Mouse (Mus musculus) left cerebral cortex, postnatal 10 days (tissue): ENCODE measurements around the gene Txn1. TPM values are rescaled to one million over a fixed set of nuclear protein-coding genes. Genes with fewer than 3 reads are reported as not detected.
A peak's percentile ranks its signal among the peaks of the same experiment; 100 is the strongest.

ENCODE experiments used
- DNase-seq, 2 experiments: peaks; one replicate each; pipeline ENCODE4 v3.0.0; 2021 to 2022; ENCODE audit warnings: low spot score in 2 of 2, mixed read lengths in 1 of 2; ENCODE audit errors: extremely low spot score in 1 of 2
- intact Hi-C: fragments of 180-260 bp; cut with DNase I; formaldehyde crosslinking; loops from one replicate; pipeline ENCODE4 v1.15.1; 2025
- total RNA-seq, 2 experiments: library from RNA; stranded (reverse); gene quantifications; 2 replicates each; pipeline ENCODE4 v1.2.3; 2021

The Txn1 gene
- total RNA-seq, 2 experiments from 2014 or later = 198 to 208 TPM

DNA sequence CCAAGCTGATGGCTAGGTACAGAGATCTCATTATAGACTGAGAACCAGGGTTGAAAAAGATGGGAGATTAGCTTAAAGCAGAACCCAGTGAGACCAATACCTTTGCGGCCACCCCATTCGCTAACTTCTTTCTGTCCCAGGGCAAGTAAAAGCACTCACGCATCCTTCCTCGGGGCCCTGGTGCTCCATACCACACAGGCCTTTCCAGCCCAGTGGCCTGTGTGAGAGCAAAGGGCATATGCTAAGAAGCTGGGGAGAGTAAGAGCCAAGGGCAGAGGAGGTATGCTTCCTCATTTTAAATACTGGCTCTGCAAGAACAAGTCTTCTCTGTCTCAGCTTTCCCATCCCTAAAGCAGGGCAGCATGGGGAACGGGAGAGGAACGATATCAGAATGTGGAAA is 6.3 kb downstream of the Txn1 start:
- no peak for DNase-seq
- intact Hi-C loops = loop anchor here (10.0 kb wide), 2 partner anchors 125 to 305 kb away; no protein-coding TSS in a partner anchor

DNA sequence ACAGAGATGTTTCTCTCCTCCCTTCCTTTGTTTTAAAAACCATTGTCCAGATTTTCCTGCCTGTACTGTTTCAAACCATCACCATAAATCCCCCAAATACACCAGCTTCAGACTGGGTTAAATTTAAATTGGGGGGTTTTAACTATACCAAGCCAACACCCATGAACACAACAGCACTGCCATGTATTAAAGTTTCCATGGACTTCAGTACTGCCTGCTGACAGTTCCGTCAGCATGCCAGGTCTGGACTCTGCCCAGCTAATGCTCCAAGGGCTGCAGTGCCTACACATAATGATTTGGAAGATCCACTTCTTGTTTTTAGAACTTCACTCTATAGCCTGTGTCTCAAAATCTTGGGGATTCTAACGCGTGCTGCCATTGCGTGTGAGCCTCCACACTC is 8.7 kb downstream of the Txn1 start:
- intact Hi-C loops = no loop called here

DNA sequence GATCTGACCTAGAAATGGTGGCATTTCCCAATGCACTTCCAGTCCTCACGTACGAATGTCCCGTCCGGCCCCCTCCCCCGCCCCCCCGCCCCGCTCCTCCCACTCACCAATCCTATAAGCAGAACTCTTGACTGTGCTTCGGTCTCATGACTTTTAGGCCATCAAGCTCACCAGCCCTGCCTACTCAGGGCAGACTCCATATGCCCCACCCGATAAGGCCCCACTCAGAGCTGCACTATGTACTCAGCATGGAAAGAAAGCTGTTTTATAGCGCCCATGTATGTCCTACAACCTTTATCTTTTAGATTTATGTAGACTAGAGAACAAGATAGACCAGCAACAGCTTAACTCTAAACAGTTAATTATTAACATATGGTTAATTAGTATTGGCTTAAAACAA is 9.2 kb downstream of the Txn1 start:
- intact Hi-C loops = no loop called here
- no peak for DNase-seq

More for the DNA sequence above, 8.7 kb downstream of the Txn1 start:
- no peak for DNase-seq

DNA sequence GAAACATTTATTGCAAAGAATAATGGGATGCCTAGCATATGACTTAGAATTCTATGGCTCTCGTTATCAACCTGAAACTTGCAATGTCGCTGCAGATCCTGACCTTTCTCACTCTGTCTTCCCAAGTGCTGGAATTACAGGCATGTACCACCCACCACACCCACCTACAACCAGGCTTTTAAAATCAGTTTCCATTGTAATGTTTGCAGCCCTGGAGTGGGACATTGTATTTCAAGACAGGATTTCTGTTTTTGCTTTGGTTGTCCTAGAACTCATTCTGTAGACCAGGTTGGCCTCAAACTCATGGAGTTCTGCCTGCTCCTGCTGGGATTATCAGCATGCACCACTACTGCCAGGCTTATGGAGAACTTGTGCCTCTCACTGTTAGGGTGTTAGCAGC is 13.3 kb downstream of the Txn1 start:
- no peak for DNase-seq
- intact Hi-C loops = no loop called here

DNA sequence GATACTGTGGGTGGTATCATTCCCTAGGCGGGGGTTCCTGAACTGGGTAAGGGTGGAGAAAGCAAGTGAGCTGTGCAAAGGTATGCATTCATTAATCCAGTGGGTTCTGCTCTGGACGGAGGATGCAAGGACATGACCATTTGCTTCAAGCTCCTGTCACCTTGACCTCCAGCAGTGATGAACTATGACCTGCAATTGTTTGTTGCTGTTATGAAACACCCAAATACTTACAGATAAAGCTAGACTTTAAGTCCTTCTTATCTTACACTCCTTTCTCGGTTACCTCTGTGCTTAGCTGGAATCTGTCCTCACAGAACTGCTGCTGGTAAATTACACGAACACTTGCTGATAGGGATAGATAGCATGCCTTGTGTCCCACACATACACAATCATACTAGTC is 15.6 kb downstream of the Txn1 start:
- DNase-seq = no peak
- intact Hi-C loops = no loop called here

DNA sequence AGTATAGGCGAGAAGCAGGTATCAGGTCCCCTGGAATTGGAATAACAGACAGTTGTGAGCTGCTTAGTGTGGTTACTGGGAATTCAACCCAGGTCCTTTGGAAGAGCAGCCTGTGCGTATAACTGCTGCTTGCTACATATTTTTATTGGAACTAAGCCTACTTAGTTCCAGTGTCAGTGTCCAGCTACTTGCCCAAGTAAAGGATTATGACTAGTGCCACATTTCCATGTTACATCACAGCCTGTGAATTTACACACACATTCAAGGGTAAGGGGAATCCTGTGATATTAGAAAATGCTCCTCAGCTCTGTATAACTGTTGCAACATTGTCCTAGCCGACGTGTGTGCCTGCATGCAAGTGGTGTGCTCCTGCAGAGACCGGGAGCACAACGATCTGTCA is 18.9 kb downstream of the Txn1 start:
- DNase-seq = no peak
- intact Hi-C loops = no loop called here

DNA sequence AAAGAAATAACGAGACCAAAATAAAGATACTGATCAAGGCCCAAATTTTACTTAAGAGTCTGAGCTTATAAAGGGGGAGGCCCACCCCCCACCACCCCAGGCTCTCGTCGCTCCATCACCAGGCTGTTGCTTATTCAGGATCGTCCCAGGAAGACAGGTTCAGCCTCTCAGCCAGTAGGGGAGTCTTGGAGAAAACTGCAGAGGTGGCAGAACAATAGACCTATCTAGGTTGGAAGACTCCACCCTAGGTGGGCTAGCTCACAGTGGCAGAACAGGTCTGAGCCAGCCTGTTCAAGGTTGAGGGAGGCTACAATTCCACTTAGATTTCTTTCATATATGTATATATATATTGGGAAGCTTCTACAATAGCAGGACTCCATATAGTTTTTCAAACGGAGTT is 22.0 kb downstream of the Txn1 start:
- intact Hi-C loops = no loop called here
- DNase-seq = no peak

DNA sequence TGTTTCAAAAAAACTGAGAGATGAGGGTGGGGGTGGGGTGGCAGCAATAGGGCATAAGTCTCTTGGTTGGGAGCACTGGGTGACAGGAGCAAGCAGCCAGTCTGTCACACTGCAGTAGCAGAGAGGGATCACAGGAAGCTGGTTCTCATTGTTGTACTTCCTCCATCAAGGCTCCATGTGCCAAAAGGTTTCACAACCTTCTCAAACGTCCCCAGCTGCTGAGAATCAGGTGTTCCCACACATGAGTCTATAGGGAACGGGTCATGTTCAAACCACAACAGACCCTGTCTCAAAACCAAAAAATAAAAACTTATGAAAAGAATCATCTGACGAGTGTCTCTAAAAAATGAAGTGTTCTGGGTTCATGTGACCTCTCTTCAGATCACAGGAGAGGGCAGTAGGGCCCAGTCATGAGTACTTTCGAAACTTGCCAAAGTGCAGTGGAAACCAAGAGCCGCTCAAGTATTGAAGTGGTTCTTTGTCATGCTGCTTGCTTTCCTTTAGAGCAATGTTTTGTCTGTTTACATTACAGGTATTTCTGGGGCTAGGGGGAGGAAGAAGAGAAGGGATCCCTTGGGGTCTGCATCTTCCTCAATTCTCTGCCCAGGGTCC is 25.5 kb downstream of the Txn1 start:
- no peak for DNase-seq
- intact Hi-C loops = no loop called here

DNA sequence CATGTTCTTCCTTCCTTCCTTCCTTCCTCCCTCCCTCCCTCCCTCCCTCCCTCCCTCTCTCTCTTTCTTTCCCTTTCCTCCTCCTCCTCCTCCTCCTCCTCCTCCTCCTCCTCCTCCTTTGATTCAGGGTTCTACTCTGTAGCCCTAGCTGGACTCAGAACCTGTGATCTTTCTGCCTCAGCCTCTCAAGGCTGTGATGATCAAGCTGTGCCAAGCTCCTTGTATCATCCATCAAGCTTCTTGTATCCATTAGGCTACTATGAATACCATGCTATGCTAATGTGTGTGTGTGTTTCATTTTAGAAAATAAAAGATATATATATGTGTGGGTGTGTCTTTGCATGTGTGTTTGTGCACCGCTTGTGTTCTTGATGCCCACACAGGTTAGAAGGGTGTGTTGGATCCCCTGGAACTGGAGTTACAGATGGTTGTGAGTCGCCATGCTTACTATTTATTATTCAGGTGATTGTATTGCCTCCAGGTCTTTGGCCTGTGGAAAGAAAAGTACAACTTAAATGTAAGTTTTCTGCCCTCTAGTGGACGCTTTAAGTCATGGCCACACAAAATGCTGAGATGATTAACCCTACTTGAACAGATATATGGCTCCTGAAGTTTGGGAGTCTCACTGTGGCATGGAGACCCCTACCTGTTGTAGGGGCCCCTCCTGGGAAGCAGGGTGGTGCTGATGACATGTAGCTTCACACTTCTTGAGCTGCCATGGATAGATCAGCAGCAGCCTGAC is 28.6 kb downstream of the Txn1 start:
- DNase-seq = peak in 1 of 2 experiments; percentile 30
- intact Hi-C loops = no loop called here

DNA sequence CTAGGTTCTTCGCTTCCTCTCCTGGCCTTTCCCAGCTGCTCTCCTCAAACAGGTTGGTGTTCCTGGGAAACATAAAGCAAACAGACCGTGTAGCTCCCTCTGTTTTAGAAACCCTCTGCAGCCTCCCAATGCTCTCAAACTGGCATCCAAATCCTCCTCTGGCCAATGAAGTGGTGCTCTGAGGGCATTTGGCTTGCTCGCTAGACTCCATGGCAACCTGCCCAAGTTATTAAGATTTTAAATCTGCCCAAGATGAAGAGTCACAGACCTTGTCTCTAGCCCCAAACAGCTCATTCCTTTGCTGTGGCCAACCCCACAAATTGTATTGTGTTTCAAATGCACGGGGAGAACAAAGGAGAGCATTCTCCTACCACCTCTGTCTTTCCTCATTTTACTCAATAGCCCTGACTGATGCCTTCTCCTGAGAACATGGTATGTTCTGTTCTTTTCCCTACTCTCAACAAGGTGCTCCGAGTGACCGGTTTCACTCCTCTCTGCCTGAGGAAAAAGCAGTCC is 31.6 kb downstream of the Txn1 start:
- intact Hi-C loops = no loop called here
- DNase-seq = no peak

DNA sequence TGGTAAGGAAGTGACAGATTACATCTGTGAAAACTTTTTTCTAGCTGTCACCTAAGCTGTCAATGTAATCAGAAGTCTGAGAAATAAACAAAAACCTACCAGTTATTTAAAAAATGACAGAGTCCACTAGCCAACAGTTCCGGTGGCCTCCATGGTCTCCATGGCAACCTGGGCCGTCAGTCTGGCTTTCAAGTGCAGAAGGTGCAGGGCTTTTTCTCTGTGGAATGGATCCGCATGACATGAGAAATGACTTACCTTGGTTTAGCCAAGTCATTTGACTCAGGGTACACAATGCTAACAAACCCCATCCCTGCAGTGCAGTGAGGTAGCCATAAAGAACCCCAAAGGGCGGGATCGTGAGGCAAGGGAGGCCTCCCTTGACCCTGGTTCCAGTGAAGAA is 34.0 kb downstream of the Txn1 start:
- DNase-seq = no peak
- intact Hi-C loops = no loop called here

DNA sequence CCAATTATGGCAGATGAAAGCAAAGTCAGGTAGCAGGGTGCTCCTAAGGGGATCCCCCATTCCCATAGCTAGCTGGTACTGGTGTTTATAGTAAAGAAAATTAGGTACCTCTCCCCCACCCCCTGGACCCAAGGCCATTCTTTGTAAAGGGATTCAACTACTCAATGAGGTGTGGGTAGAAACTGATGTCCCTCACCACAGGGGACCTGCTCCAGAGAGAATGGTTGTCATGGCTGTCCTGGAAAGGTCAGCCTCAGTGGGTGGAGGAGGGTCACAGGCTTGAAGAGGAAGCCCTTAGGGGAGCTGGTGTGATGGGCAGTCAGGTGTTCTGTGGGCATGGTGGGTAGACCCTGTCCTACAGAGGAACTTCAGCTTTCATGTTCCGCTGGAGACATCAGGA is 35.7 kb downstream of the Txn1 start:
- intact Hi-C loops = no loop called here
- DNase-seq = no peak

DNA sequence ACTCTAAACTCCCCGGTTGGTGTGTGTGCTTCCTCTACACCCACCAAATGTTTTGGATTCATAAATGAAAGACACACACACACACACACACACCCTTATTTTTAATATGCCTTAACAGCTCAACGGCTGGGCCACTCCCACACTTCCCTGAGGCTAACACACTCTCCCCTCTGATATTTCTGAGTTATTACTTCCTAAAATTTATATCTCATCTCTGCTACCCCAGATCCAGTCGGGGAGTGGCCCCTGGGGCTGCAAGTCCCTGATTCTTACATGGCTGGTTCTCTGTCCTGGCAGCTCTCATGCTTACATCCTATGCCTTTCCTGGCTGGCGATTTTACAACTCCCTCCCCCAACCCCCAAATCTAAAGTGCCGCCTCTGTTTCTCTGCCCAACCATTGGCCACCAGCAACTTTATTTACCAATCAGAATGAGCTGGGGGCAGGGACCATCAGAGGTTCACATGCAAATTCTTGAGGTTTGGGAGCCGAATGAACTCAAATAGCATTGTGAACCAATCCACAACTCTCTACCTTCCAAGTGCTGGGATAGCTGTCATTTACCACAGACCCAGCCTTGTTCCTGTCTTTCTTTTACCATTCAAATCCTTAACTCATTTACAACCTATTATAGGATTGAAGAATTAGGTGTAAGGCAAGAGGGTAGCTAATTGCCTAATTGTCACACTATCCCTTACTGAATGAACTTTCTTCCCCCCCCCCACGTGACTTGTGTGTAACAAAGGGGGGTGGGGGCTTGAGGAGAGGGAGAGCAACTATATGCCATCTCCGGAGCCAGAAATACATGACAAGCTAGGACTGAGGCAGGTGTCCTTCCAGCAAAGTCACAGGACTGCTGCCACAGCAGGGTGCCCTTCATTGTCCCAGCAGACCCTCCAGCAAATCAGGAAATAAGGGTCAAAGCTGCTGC is 36.5 kb downstream of the Txn1 start:
- intact Hi-C loops = no loop called here

DNA sequence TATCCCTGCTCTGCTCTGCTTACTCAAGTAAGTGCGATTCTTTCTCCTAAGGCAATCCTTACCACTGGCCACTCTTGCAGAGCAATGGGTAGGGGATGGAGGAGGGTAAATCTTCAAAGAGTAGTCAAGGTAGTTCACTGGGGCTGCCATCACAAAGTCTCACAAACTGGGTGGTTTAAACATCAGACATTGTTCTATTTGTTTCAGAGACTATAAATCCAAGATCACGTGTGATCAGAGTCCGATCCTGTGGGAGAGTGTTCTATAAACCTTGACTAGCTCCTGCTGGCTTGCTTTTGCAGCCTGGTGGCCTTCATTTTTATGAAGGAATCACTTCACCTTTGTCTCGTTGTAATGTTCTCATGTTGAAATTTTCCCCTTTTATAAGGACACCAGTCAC is 39.5 kb downstream of the Txn1 start:
- no peak for DNase-seq
- intact Hi-C loops = no loop called here

More for the DNA sequence above, 36.5 kb downstream of the Txn1 start:
- no peak for DNase-seq

DNA sequence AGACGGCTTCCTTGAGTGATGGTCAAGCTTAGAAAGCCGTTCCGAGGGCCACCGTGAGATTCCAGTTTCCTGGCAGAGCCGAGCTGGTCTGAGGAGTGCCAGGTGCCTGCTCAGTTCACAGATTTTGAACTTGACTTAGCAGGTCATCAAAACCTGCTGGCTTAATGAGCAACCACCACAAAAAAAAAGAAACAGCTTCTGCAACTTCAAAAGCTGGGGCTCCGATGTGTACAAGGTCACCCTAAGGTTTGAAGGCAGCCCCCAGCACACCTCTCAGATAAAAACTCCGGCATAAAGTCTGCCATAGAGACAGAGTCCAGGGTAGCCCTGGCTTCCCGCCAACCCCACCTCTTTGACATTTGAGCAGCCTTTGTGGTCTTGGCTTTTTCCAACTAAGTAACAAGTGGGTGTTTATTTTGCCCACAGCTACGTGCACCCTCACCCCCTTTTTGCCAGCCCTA is 40.0 kb downstream of the Txn1 start, which contains the start of gene D630039A03Rik:
Gene D630039A03Rik, minus strand, starts transcription at position 97 of the 461 bp plus-strand sequence.
- intact Hi-C loops = no loop called here
- no peak for DNase-seq

DNA sequence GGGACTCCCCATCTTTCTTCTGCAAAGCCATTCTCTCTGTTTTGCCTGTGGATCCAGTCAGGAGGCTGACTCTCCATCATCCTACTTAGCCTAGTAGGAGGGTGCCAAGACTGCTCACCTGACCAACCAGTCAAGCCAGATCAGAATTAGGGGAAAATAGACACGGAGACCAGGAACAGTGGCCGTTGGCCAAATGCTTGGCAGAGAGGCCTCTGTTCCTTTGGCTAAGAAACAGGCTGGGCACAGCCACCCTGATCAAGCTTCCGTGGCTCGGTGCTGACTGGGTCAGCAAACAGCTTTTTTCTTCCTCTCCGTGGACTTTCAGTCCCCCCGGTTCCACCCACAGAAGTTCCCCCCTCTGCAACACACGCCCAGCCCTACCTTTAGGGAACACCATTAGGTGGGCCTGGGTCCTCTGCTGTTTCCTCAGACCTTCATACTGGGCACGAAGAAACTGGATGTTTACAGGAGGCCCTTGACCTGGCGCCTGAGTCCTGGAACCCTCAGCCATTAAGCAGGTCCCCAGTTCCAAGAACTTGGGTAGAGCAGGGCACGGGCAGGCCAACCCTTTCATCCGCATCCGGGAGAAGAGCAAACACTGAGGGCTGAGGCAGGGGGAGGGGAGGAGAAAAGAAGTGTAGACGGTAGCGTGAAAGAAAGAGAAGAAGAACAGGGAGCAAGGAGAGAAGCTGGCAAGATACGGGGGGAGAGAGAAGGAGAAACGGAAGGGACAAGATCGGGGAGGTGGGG is 40.8 kb downstream of the Txn1 start:
- DNase-seq = peak in 1 of 2 experiments; percentile 27
- intact Hi-C loops = no loop called here

DNA sequence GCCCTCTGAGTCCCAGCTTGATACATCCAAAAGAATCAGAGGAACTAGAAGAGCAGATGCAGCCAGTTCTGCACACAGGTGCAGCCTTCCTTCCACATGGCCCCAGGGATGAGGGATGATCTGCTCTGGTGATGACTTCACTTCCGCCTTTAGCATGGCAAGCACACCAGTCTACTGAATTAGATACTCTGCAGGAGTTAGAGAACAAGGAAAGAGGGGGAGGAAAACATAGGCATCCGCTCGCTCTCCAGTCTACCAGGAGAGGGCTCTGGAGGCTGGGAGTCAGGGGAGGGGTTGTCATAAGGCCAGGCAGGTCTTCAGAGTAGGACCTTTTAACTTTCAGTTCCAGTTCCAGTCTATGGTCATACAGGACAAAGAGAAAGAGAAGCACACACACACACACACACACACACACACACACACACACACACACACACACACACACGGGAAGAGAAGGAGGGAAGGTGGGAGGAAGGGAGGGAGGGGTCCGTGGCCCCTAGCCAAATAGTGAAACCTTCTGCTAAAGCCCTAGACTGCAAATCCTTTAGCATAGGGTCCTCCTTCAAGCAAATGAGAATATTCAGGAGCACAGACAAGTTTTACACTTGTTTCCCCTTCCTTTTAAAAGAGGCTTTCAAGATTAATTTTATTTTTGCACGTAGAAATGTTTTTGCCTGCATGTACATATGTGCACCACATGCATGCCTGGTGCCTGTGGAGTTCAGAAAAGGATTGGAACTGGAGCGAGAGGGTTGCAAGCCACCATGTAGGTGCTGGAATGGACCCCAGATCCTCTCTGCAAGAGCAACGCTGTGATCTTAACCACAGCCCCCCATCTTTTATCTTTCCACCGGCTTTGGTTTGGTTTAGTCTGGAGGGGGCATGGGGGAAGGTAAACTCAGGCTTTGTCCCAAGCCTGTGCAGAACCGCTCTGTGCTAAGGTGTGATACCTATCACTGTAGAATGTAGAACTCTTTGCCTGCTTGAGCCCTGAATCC is 41.7 kb downstream of the Txn1 start:
- intact Hi-C loops = no loop called here
- no peak for DNase-seq
